Mouse (Mus musculus) erythroblast, embryonic 14.5 days (primary cell): ENCODE data around the gene Acot11.

Experiments used
- GATA1 ChIP-seq: IDR thresholded peaks from 2 replicates; pipeline ENCODE4 v1.6.1; 2012; ENCODE audit warnings: low read length, inconsistent platforms, mixed read lengths
- TAL1 ChIP-seq: IDR thresholded peaks from 3 replicates; pipeline ENCODE4 v1.6.1; 2012; ENCODE audit warnings: low read length, inconsistent platforms, mixed read lengths

DNA sequence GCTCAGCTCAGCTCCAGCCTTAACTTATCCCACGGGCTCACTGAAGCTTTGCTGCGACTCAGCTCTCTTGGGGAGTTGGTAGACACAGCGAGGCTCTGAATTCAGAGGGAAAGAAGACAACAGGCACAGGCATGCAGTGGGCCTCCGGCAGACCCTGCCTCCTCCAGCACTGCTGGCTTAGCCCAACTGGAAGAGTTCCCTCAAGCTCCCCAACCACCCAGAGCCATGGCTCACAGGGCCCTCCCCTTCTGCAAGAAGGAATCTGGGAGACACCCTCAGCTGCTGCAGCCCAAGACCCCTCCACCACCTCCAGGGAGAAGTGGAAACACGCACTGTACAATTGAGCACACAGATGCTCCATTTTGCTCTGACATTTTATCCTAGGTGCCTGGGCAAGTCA, 20.4 kb upstream of the Acot11 start:
- TF ChIP-seq GATA1 (no peak), TAL1 (no peak)
